Mouse (Mus musculus) ES-E14 (cell line): ENCODE measurements around the gene Phf1.
"Not testable (repeated sequence)": the region's sequence is repeated elsewhere in the genome, so short reads cannot be mapped to it uniquely, and the experiment has no call there.

Source experiments
- CHD2 ChIP-seq: IDR thresholded peaks from 2 replicates; pipeline ENCODE4 v1.6.1; 2014; ENCODE audit warnings: mild to moderate bottlenecking, low read depth, low read length, inconsistent platforms
- HCFC1 ChIP-seq: IDR thresholded peaks from 2 replicates; pipeline ENCODE4 v1.6.1; 2012; ENCODE audit warnings: low read length, inconsistent platforms, borderline replicate concordance; ENCODE audit not compliant: insufficient read depth
- MAFK ChIP-seq: IDR thresholded peaks from 2 replicates; pipeline ENCODE4 v1.6.1; 2014; ENCODE audit warnings: mild to moderate bottlenecking, low read depth, low read length, inconsistent platforms; ENCODE audit not compliant: insufficient read depth
- ZC3H11A ChIP-seq: IDR thresholded peaks from 2 replicates; pipeline ENCODE4 v1.6.1; 2012; ENCODE audit warnings: low read depth, mild to moderate bottlenecking, inconsistent platforms, low read length, borderline replicate concordance
- ZNF384 ChIP-seq: IDR thresholded peaks from 2 replicates; pipeline ENCODE4 v1.6.1; 2012; ENCODE audit warnings: low read depth, low read length, inconsistent platforms

GRCm38 (mm10) chr17:26931795-26932194 lies 1.1 kb upstream of the Phf1 start:
- not testable (repeated sequence) for TF ChIP-seq HCFC1, ZC3H11A, MAFK, CHD2, ZNF384
